Comparison of ENCODE assay signal across 25 mouse cellular contexts in genomic region chr19:36691941-36692340, GRCm38 (mm10). TPM values are rescaled to one million over a fixed set of nuclear protein-coding genes. Genes with fewer than 3 reads are reported as not detected.
DNase-seq lines count a peak whose midpoint lies in the region; ATAC-seq and TF ChIP-seq lines count a peak whose summit lies in the region.
"Had no signal": no experiment of that assay in that cellular context is flagged by ENCODE, and none has a peak within 500 bp of the region (broad histone marks: within the 10 kb centered on the region; RNA-seq: fewer than 3 reads in every experiment).

No protein-coding gene starts in this region.

- H3K27ac ChIP-seq in gastrocnemius, adult 2 months = peak overlapping the region; percentile 95
- H3K27ac ChIP-seq in liver, postnatal 0 days (ENCODE audit: low read depth) = no peak overlapping the region
- H3K27ac ChIP-seq: embryonic facial prominence, embryonic 10.5 days; embryonic facial prominence, embryonic 12.5 days; forebrain, embryonic 13.5 days; forebrain, embryonic 15.5 days had no signal

- 60% methylated on average over 5 of the region's 5 CpGs for WGBS in liver, postnatal 0 days (ENCODE audit: insufficient replicate concordance)

- no peaks in the 10 kb centered on the region for H3K36me3 ChIP-seq in liver, postnatal 0 days (replicated peaks; ENCODE audit: insufficient read depth, low read length)
- H3K36me3 ChIP-seq: embryonic facial prominence, embryonic 10.5 days; embryonic facial prominence, embryonic 12.5 days; forebrain, embryonic 15.5 days; G1E had no signal

- TF ChIP-seq CTCF in gastrocnemius, adult 2 months (IDR thresholded peaks at IDR 0.05) = no peak
- no peak for TF ChIP-seq CTCF in liver, postnatal 0 days (IDR thresholded peaks at IDR 0.05; ENCODE audit: low read depth)

- H3K27me3 ChIP-seq in liver, postnatal 0 days (ENCODE audit: insufficient read depth, low read length) = no peaks in the 10 kb centered on the region
- H3K27me3 ChIP-seq: CH12.LX; embryonic facial prominence, embryonic 12.5 days; forebrain, embryonic 13.5 days; forebrain, embryonic 15.5 days; Patski had no signal

- peak; percentile 29; the same call in 1 of the 2 replicates for ATAC-seq in liver, postnatal 0 days
- ATAC-seq: activated CD4-positive, CD25-positive, alpha-beta regulatory T cell, adult 4 months; CD4-positive, CD25-positive, alpha-beta regulatory T cell, adult 4 months; forebrain, embryonic 13.5 days; forebrain, embryonic 15.5 days; forebrain, postnatal 0 days; Patski had no signal

- H3K4me2 ChIP-seq in liver, postnatal 0 days (ENCODE audit: low read depth, low read length) = no peak overlapping the region
- H3K4me2 ChIP-seq: embryonic facial prominence, embryonic 12.5 days; forebrain, embryonic 13.5 days; forebrain, embryonic 15.5 days had no signal

- TF ChIP-seq EP300 in liver, postnatal 0 days (IDR thresholded peaks at IDR 0.05; ENCODE audit: low read depth) = no peak

- peaks cover 16% of the 10 kb centered on the region for H3K4me1 ChIP-seq in liver, postnatal 0 days (ENCODE audit: insufficient read depth)

- H3K4me3 ChIP-seq in gastrocnemius, adult 2 months = no peak overlapping the region
- H3K4me3 ChIP-seq in liver, postnatal 0 days (ENCODE audit: low read depth, low read length) = no peak overlapping the region
- H3K4me3 ChIP-seq: embryonic facial prominence, embryonic 10.5 days; embryonic facial prominence, embryonic 12.5 days; forebrain, embryonic 13.5 days; forebrain, embryonic 15.5 days had no signal

- no peaks in the 10 kb centered on the region for H3K9me3 ChIP-seq in liver, postnatal 0 days (ENCODE audit: low read length)
- H3K9me3 ChIP-seq: embryonic facial prominence, embryonic 10.5 days; embryonic facial prominence, embryonic 12.5 days; forebrain, embryonic 13.5 days; forebrain, embryonic 15.5 days; G1E had no signal

- H3K9ac ChIP-seq in liver, postnatal 0 days (replicated peaks) = no peak overlapping the region
- H3K9ac ChIP-seq: embryonic facial prominence, embryonic 12.5 days; forebrain, embryonic 13.5 days; forebrain, embryonic 15.5 days; forebrain, postnatal 0 days had no signal

- intact Hi-C loops in gastrocnemius, adult 2 months (cut with DNase I) = no loop called here
- intact Hi-C loops in gastrocnemius, postnatal 36 days (cut with DNase I) = no loop called here

- no peak for DNase-seq in gastrocnemius, adult 2 months
- no peak for DNase-seq in gastrocnemius, postnatal 36 days
- DNase-seq in liver, postnatal 0 days = no peak
- no peak for DNase-seq in liver
- peak; percentile 18 for DNase-seq in testis, postnatal 10 days (ENCODE audit: low spot score)
- DNase-seq in testis, postnatal 14 days (ENCODE audit: low spot score) = no peak
- DNase-seq: adrenal gland, adult 8-10 months; adrenal gland, postnatal 14 days; adrenal gland, postnatal 36 days; B cell, adult 2 months; cerebellum, adult 11 months; cerebellum, adult 18-20 months; cerebellum, adult 8-10 months; cerebellum, adult 9-11 months; cerebellum, postnatal 25 days; forebrain, postnatal 0 days had no signal

RNA-seq across cellular contexts. Expression of gene Ppp1r3c, which starts 44.5 kb away (rescaled TPM):
- 100 to 1,000 TPM; 675 to 775 TPM for total RNA-seq in gastrocnemius, adult 2 months (2021)
- 100 to 1,000 TPM; 226 to 705 TPM for total RNA-seq in gastrocnemius, postnatal 36 days (2021)
- polyA plus RNA-seq in liver, postnatal 0 days (2015; fragmentation: Nextera tagmentation; extraction: Ambion mirVana) = 11.3 and 12.0 TPM in 2 replicates
- total RNA-seq: CH12.LX had no signal
- polyA plus RNA-seq: activated CD4-positive, CD25-positive, alpha-beta regulatory T cell, adult 4 months; CD4-positive, CD25-positive, alpha-beta regulatory T cell, adult 4 months; G1E had no signal
